Mouse (Mus musculus) bone marrow macrophage, adult 2 months (primary cell): ENCODE data around the gene Pou4f2. TPM values are rescaled to one million over a fixed set of nuclear protein-coding genes. Genes with fewer than 3 reads are reported as not detected.

Experiments used
- H3K27ac ChIP-seq: 2 replicates; pipeline ENCODE4 v1.5.1; 2012; ENCODE audit warnings: low read depth, low read length; ENCODE audit not compliant: insufficient read depth
- H3K4me1 ChIP-seq: 2 replicates; pipeline ENCODE4 v1.6.1; 2012; ENCODE audit warnings: low read length; ENCODE audit not compliant: control insufficient read depth, insufficient read depth
- H3K4me3 ChIP-seq: 2 replicates; pipeline ENCODE4 v1.5.1; 2012; ENCODE audit warnings: mild to moderate bottlenecking, low read length, moderate library complexity; ENCODE audit not compliant: insufficient read depth
- CTCF ChIP-seq: IDR thresholded peaks from 2 replicates; pipeline ENCODE4 v1.5.1; 2012; ENCODE audit warnings: low read depth, mild to moderate bottlenecking, low read length, moderate library complexity
- POLR2A ChIP-seq: IDR thresholded peaks from 2 replicates; pipeline ENCODE4 v1.6.1; 2012; ENCODE audit warnings: mild to moderate bottlenecking, low read depth, low read length, borderline replicate concordance
- polyA plus RNA-seq: library from polyadenylated mRNA; stranded (reverse); fragments of >200 nt; gene quantifications from 2 replicates; pipeline ENCODE4 v1.2.4, GENCODE M21; 2012; ENCODE audit not compliant: missing spikeins, insufficient read depth, insufficient read length

Gene Pou4f2
- not detected in 2 replicates for polyA plus RNA-seq

GRCm38 (mm10) chr8:78436071-78436651, at the start of gene Pou4f2:
Gene Pou4f2 (minus strand): TSS chr8:78436645.
- TF ChIP-seq POLR2A (no peak), CTCF (no peak)
- Histone ChIP-seq H3K4me1 (no peaks in the 10 kb centered on the region), H3K4me3 (no peak within 1 kb of the TSS), H3K27ac (no peak within 1 kb of the TSS)

GRCm38 (mm10) chr8:78477051-78477829, 40.8 kb upstream of the Pou4f2 start:
- no peak overlapping the region for H3K4me3 ChIP-seq
- no peak overlapping the region for H3K27ac ChIP-seq
- H3K4me1 ChIP-seq = no peaks in the 10 kb centered on the region
- TF ChIP-seq POLR2A (no peak), CTCF (no peak)

GRCm38 (mm10) chr8:78467889-78468288, 31.4 kb upstream of the Pou4f2 start:
- no peak overlapping the region for H3K4me3 ChIP-seq
- no peaks in the 10 kb centered on the region for H3K4me1 ChIP-seq
- no peak for TF ChIP-seq POLR2A
- no peak for TF ChIP-seq CTCF
- H3K27ac ChIP-seq = no peak overlapping the region

- no peak overlapping the region for H3K4me3 ChIP-seq
- TF ChIP-seq POLR2A (no peak), CTCF (no peak)
- no peaks in the 10 kb centered on the region for H3K4me1 ChIP-seq
- no peak overlapping the region for H3K27ac ChIP-seq
Observed at GRCm38 (mm10) chr8:78463941-78464340, 27.5 kb upstream of the Pou4f2 start.

GRCm38 (mm10) chr8:78456441-78456840, 20.0 kb upstream of the Pou4f2 start:
- Histone ChIP-seq H3K4me3 (no peak overlapping the region), H3K27ac (no peak overlapping the region), H3K4me1 (no peaks in the 10 kb centered on the region)
- TF ChIP-seq CTCF (no peak), POLR2A (no peak)

GRCm38 (mm10) chr8:78442781-78443180, 6.3 kb upstream of the Pou4f2 start:
- no peak overlapping the region for H3K4me3 ChIP-seq

GRCm38 (mm10) chr8:78438121-78438520, 1.7 kb upstream of the Pou4f2 start:
- TF ChIP-seq CTCF (no peak), POLR2A (no peak)
- Histone ChIP-seq H3K4me1 (no peaks in the 10 kb centered on the region), H3K27ac (no peak overlapping the region), H3K4me3 (no peak overlapping the region)

More at GRCm38 (mm10) chr8:78442781-78443180, 6.3 kb upstream of the Pou4f2 start:
- TF ChIP-seq CTCF = no peak
- TF ChIP-seq POLR2A = no peak
- H3K27ac ChIP-seq = no peak overlapping the region
- no peaks in the 10 kb centered on the region for H3K4me1 ChIP-seq

GRCm38 (mm10) chr8:78437140-78438045, 948 bp upstream of the Pou4f2 start:
- Histone ChIP-seq H3K27ac (no peak overlapping the region), H3K4me3 (no peak overlapping the region), H3K4me1 (no peaks in the 10 kb centered on the region)
- no peak for TF ChIP-seq CTCF
- TF ChIP-seq POLR2A = no peak

- Histone ChIP-seq H3K4me1 (no peaks in the 10 kb centered on the region), H3K4me3 (no peak overlapping the region), H3K27ac (no peak overlapping the region)
- TF ChIP-seq POLR2A (no peak), CTCF (no peak)
Observed at GRCm38 (mm10) chr8:78436661-78437060, 216 bp upstream of the Pou4f2 start.

GRCm38 (mm10) chr8:78435624-78435960, 853 bp downstream of the Pou4f2 start:
- TF ChIP-seq CTCF (no peak), POLR2A (no peak)
- H3K27ac ChIP-seq = no peak overlapping the region
- H3K4me1 ChIP-seq = no peaks in the 10 kb centered on the region
- H3K4me3 ChIP-seq = no peak overlapping the region
